Mouse (Mus musculus) ES-E14 (cell line): ENCODE results near the gene Lrrn4cl. TPM values are rescaled to one million over a fixed set of nuclear protein-coding genes. Genes with fewer than 3 reads are reported as not detected.

Source experiments
- DNase-seq: peaks from one replicate; pipeline ENCODE4 v3.0.0-alpha.2; 2013; ENCODE audit warnings: low read depth, low spot score
- H3K27ac ChIP-seq: 2 replicates; pipeline ENCODE4 v1.5.1; 2012; ENCODE audit warnings: low read depth, mild to moderate bottlenecking, low read length, moderate library complexity, mixed read lengths; ENCODE audit not compliant: poor library complexity, insufficient read depth, severe bottlenecking
- H3K36me3 ChIP-seq: 2 replicates; pipeline ENCODE4 v1.6.1; 2012; ENCODE audit warnings: mild to moderate bottlenecking, low read length, moderate library complexity, mixed read lengths; ENCODE audit not compliant: control insufficient read depth, poor library complexity, insufficient read depth, severe bottlenecking
- H3K4me1 ChIP-seq, 2 experiments: fragments of 150-350 bp in 1 of 2; sonication (generic) in 1 of 2; 2 replicates each; pipeline ENCODE4 v1.6.1; 2012; ENCODE audit warnings: low read length in 2 of 2, mild to moderate bottlenecking in 1 of 2, mixed read lengths in 1 of 2; ENCODE audit not compliant: control insufficient read depth in 2 of 2, insufficient read depth in 2 of 2, poor library complexity in 1 of 2
- H3K4me3 ChIP-seq, 2 experiments: fragments of 150-350 bp in 1 of 2; sonication (generic) in 1 of 2; 2 replicates each; pipeline ENCODE4 v1.5.1; 2012; ENCODE audit warnings: low read length in 2 of 2, low read depth in 1 of 2, mild to moderate bottlenecking in 1 of 2, mixed read lengths in 1 of 2; ENCODE audit not compliant: insufficient read depth in 1 of 2, poor library complexity in 1 of 2, severe bottlenecking in 1 of 2
- H3K9ac ChIP-seq: 2 replicates; pipeline ENCODE4 v1.6.1; 2012; ENCODE audit warnings: low read depth, mild to moderate bottlenecking, low read length, mixed read lengths; ENCODE audit not compliant: poor library complexity, insufficient read depth, severe bottlenecking
- H3K9me3 ChIP-seq: fragments of 150-350 bp; sonication (generic); 2 replicates; pipeline ENCODE4 v1.6.1; 2012; ENCODE audit warnings: low read depth, mild to moderate bottlenecking, low read length; ENCODE audit not compliant: control insufficient read depth, insufficient read depth
- CHD2 ChIP-seq: IDR thresholded peaks from 2 replicates; pipeline ENCODE4 v1.6.1; 2014; ENCODE audit warnings: mild to moderate bottlenecking, low read depth, low read length, inconsistent platforms
- HCFC1 ChIP-seq: IDR thresholded peaks from 2 replicates; pipeline ENCODE4 v1.6.1; 2012; ENCODE audit warnings: low read length, inconsistent platforms, borderline replicate concordance; ENCODE audit not compliant: insufficient read depth
- MAFK ChIP-seq: IDR thresholded peaks from 2 replicates; pipeline ENCODE4 v1.6.1; 2014; ENCODE audit warnings: mild to moderate bottlenecking, low read depth, low read length, inconsistent platforms; ENCODE audit not compliant: insufficient read depth
- ZC3H11A ChIP-seq: IDR thresholded peaks from 2 replicates; pipeline ENCODE4 v1.6.1; 2012; ENCODE audit warnings: low read depth, mild to moderate bottlenecking, inconsistent platforms, low read length, borderline replicate concordance
- ZNF384 ChIP-seq: IDR thresholded peaks from 2 replicates; pipeline ENCODE4 v1.6.1; 2012; ENCODE audit warnings: low read depth, low read length, inconsistent platforms
- in situ Hi-C, 2 experiments: fragments of 600-800 bp; cut with MboI; formaldehyde crosslinking; loops; one replicate each; pipeline ENCODE4 v1.15.1; 2025; ENCODE audit warnings: low sequenced_read_pairs in 2 of 2, inconsistent platforms in 1 of 2; ENCODE audit not compliant: unreplicated experiment in 2 of 2
- total RNA-seq: library from RNA; depleted of rRNA; stranded (reverse); fragments of 300-350 nt; gene quantifications from 2 replicates; pipeline ENCODE4 v1.2.3, GENCODE M21; 2012

The Lrrn4cl gene
- total RNA-seq, 1 experiment = 1.3 TPM

GRCm38 (mm10) chr19:8806810-8807209 is 43.8 kb upstream of the Lrrn4cl start:
- peak overlapping the region; percentile 39; the same call in 1 of the 2 replicates for H3K27ac ChIP-seq
- in situ Hi-C loops = no loop called here
- no peak overlapping the region for H3K9ac ChIP-seq
- peaks cover 3 to 9% of the 10 kb centered on the region in 2 experiments; a peak in 3 of 4 replicates for H3K4me1 ChIP-seq
- H3K36me3 ChIP-seq = peaks cover 10% of the 10 kb centered on the region
- DNase-seq = no peak
- no peak overlapping the region for H3K4me3 ChIP-seq
- no peak for TF ChIP-seq ZNF384
- no peak for TF ChIP-seq HCFC1
- H3K9me3 ChIP-seq = no peaks in the 10 kb centered on the region

- no peak for DNase-seq
- no peaks in the 10 kb centered on the region for H3K9me3 ChIP-seq
- peaks cover 18% of the 10 kb centered on the region for H3K36me3 ChIP-seq
- no peak overlapping the region for H3K4me3 ChIP-seq
- TF ChIP-seq ZNF384 (no peak), HCFC1 (no peak), CHD2 (no peak), ZC3H11A (no peak), MAFK (no peak)
- H3K4me1 ChIP-seq = peaks cover 0 to 3% of the 10 kb centered on the region in 2 experiments; a peak in 1 of 4 replicates
- H3K9ac ChIP-seq = no peak overlapping the region
- no peak overlapping the region for H3K27ac ChIP-seq
- in situ Hi-C loops = no loop called here
These were observed 34.8 kb upstream of the Lrrn4cl start for GRCm38 (mm10) chr19:8815812-8816211.

- Histone ChIP-seq H3K36me3 (peaks cover 16% of the 10 kb centered on the region), H3K4me3 (no peak overlapping the region), H3K9me3 (no peaks in the 10 kb centered on the region), H3K4me1 (peaks cover 0 to 9% of the 10 kb centered on the region in 2 experiments; a peak in 1 of 4 replicates), H3K9ac (no peak overlapping the region; the same call in none of the 2 replicates), H3K27ac (no peak overlapping the region)
- DNase-seq = no peak
- TF ChIP-seq HCFC1 = no peak
- no peak for TF ChIP-seq ZC3H11A
- no peak for TF ChIP-seq MAFK
- TF ChIP-seq CHD2 = no peak
- no peak for TF ChIP-seq ZNF384
- in situ Hi-C loops = no loop called here
These were observed 33.6 kb upstream of the Lrrn4cl start for GRCm38 (mm10) chr19:8817001-8817400.

GRCm38 (mm10) chr19:8818301-8818798 is 32.2 kb upstream of the Lrrn4cl start:
- peaks cover 0 to 9% of the 10 kb centered on the region in 2 experiments; a peak in 1 of 4 replicates for H3K4me1 ChIP-seq
- H3K9me3 ChIP-seq = no peaks in the 10 kb centered on the region
- in situ Hi-C loops = no loop called here
- DNase-seq = no peak
- TF ChIP-seq ZC3H11A (no peak), ZNF384 (no peak), MAFK (no peak), HCFC1 (no peak), CHD2 (no peak)
- peaks cover 23% of the 10 kb centered on the region for H3K36me3 ChIP-seq
- H3K4me3 ChIP-seq = peak overlapping the region; percentile 70 to 76
- peak overlapping the region; percentile 95 for H3K9ac ChIP-seq
- peak overlapping the region; percentile 80; the same call in 1 of the 2 replicates for H3K27ac ChIP-seq
